Mouse (Mus musculus): Measurements from ENCODE around the gene Slc7a6.

DNA sequence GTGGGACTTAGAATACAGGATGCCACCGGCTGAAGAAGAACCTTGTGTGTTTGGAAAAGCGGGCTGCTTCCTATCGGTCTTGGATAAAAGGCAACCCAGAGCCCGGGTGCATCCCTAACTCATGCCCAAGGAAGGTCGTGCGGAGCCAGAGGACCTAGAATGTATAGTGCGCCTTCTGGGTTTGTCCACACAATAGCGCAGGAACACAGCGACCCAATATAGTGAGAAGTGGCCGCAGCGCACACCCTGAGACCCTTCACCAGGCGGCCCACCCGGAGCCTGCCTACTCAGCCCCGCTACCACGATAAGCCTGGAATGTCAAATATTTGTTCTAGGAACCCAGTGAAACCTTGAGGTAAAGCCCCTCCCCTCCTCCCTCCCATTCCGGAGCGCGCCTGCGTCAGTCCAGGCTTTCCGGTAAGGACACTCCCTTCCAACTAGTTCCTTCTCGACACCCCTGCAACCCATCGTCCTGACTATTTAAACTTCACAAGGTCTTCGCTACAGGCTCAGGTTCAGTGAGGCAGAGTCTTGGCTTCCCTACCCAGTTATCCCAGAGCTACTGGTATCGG lies 30.7 kb upstream of the Slc7a6 start:
- TF ChIP-seq CTCF (IDR thresholded peaks at IDR 0.05; ENCODE audit: control insufficient read depth, insufficient read depth, insufficient read length) (no peak), USF1 (IDR thresholded peaks at IDR 0.05; ENCODE audit: low read depth) (no peak), CEBPB (IDR thresholded peaks at IDR 0.05; ENCODE audit: low read depth) (no peak), MAX (IDR thresholded peaks at IDR 0.05) (no peak), FOSL1 (IDR thresholded peaks at IDR 0.05; ENCODE audit: insufficient read depth, low read length, poor library complexity, severe bottlenecking) (no peak), MYOG (IDR thresholded peaks at IDR 0.05; ENCODE audit: control insufficient read depth, extremely low read depth, insufficient read length) (no peak)

All from C2C12 (cell line).